Comparison of ENCODE assay signal across 24 mouse cellular contexts in the genomic region with DNA sequence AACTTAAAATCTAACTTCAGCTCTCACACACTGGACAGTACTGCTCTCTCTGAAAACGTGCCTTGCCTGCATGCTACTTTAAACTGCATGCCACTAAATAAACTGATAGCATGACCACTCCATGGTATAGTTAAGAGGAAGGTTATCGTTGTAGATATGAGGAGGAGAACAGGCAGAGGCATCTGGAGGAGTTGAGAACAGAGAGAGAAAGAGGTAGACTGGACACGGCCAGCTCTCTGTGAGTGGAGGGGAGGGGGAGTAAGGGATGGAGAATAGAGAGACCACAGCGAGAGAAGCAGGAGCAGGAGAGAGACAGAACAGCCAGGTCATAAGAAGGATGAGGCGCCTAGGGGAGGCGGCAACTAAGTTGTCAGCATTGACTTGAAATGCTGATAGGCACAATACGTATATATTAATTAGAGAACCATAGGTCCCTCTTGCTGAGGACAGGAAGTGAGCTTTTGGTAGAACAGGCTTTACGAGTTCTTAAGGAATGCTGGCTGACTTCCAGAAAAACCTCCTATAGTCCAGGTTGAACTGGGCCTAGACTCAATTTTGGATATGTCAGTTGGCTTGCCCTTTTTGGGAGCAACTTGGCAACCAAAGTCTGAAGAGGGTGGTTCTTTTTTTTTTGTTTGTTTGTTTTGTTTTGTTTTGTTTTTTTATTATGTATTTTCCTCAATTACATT.
A peak's percentile ranks its signal among the peaks of the same experiment; 100 is the strongest.
DNase-seq lines count a peak whose midpoint lies in the region; ATAC-seq lines count a peak whose summit lies in the region.
"Had no signal": no experiment of that assay in that cellular context is flagged by ENCODE, and none has a peak within 500 bp of the region (broad histone marks: within the 10 kb centered on the region; RNA-seq: fewer than 3 reads in every experiment).

No protein-coding gene starts in this region.

- DNase-seq in embryonic facial prominence, embryonic 11.5 days (ENCODE audit: low spot score), result peak; percentile 30
- DNase-seq in embryonic facial prominence, embryonic 10.5 days (ENCODE audit: low spot score), result no peak
- DNase-seq in kidney, postnatal 25 days, result peak; percentile 26 to 35
- no peak for DNase-seq in kidney, postnatal 10 days
- DNase-seq in urinary bladder, postnatal 14 days (ENCODE audit: low spot score), result peak; percentile 62
- no peak for DNase-seq in urinary bladder, adult 2 months (ENCODE audit: low spot score)
- no peak for DNase-seq in layer of hippocampus, postnatal 36 days
- DNase-seq: adrenal gland, postnatal 25 days; cerebellum, adult 11 months; cerebellum, postnatal 10 days; gastrocnemius, postnatal 14 days; kidney, adult 11 months; thymus, adult 18-20 months; thymus, postnatal 4 days had no signal

- H3K27ac ChIP-seq in embryonic facial prominence, embryonic 11.5 days (replicated peaks; ENCODE audit: low read depth, low read length), result no peak overlapping the region
- no peak overlapping the region for H3K27ac ChIP-seq in embryonic facial prominence, embryonic 10.5 days (replicated peaks)
- no peak overlapping the region for H3K27ac ChIP-seq in neural tube, embryonic 15.5 days (replicated peaks)
- H3K27ac ChIP-seq: forebrain, embryonic 13.5 days; left cerebral cortex, adult 2 months; liver, embryonic 14.5 days; midbrain, embryonic 13.5 days; neural tube, embryonic 12.5 days had no signal

- H3K4me1 ChIP-seq in embryonic facial prominence, embryonic 11.5 days (ENCODE audit: control insufficient read depth, insufficient read depth, low read length), result no peaks in the 10 kb centered on the region
- peaks cover 9% of the 10 kb centered on the region; the same call in 1 of the 2 replicates for H3K4me1 ChIP-seq in embryonic facial prominence, embryonic 10.5 days
- no peaks in the 10 kb centered on the region for H3K4me1 ChIP-seq in neural tube, embryonic 15.5 days
- H3K4me1 ChIP-seq: forebrain, embryonic 13.5 days; midbrain, embryonic 13.5 days; neural tube, embryonic 12.5 days had no signal

- H3K36me3 ChIP-seq in embryonic facial prominence, embryonic 11.5 days (replicated peaks; ENCODE audit: control insufficient read depth, insufficient read depth, low read depth, low read length), result no peaks in the 10 kb centered on the region
- H3K36me3 ChIP-seq in embryonic facial prominence, embryonic 10.5 days (replicated peaks), result 0 out of 2 replicates have a peak, but pooled peaks cover 7% of the 10 kb centered on the region
- H3K36me3 ChIP-seq in neural tube, embryonic 15.5 days, result peaks cover 25% of the 10 kb centered on the region

- 73% methylated on average over 8 of the region's 8 CpGs for WGBS in embryonic facial prominence, embryonic 11.5 days
- WGBS in embryonic facial prominence, embryonic 10.5 days, result 75% methylated on average over 8 of the region's 8 CpGs
- 90% methylated on average over 8 of the region's 8 CpGs for WGBS in neural tube, embryonic 15.5 days

- no peaks in the 10 kb centered on the region for H3K27me3 ChIP-seq in embryonic facial prominence, embryonic 11.5 days (ENCODE audit: control insufficient read depth, insufficient read depth, low read length)
- no peaks in the 10 kb centered on the region for H3K27me3 ChIP-seq in embryonic facial prominence, embryonic 10.5 days (replicated peaks; ENCODE audit: low read depth, poor library complexity, severe bottlenecking)
- H3K27me3 ChIP-seq in neural tube, embryonic 15.5 days (replicated peaks), result no peaks in the 10 kb centered on the region
- H3K27me3 ChIP-seq: forebrain, embryonic 13.5 days; midbrain, embryonic 13.5 days; neural tube, embryonic 12.5 days; Patski had no signal

- H3K9me3 ChIP-seq in embryonic facial prominence, embryonic 11.5 days (replicated peaks; ENCODE audit: control insufficient read depth, low read length), result no peaks in the 10 kb centered on the region
- no peaks in the 10 kb centered on the region for H3K9me3 ChIP-seq in embryonic facial prominence, embryonic 10.5 days
- H3K9me3 ChIP-seq in neural tube, embryonic 15.5 days (replicated peaks), result no peaks in the 10 kb centered on the region
- H3K9me3 ChIP-seq: forebrain, embryonic 13.5 days; midbrain, embryonic 13.5 days; neural tube, embryonic 12.5 days had no signal

- ATAC-seq in embryonic facial prominence, embryonic 11.5 days (replicated peaks; ENCODE audit: insufficient number of reproducible peaks, low FRiP score, low TSS enrichment, low read depth), result no peak
- ATAC-seq in neural tube, embryonic 15.5 days (ENCODE audit: low FRiP score), result no peak
- ATAC-seq: activated CD4-positive, CD25-positive, alpha-beta regulatory T cell, adult 4 months; CD4-positive, CD25-positive, alpha-beta regulatory T cell, adult 4 months; forebrain, embryonic 13.5 days; hindbrain, embryonic 16.5 days; midbrain, embryonic 13.5 days; Patski had no signal

- no peak overlapping the region for H3K4me2 ChIP-seq in embryonic facial prominence, embryonic 11.5 days (ENCODE audit: low read depth, low read length)
- H3K4me2 ChIP-seq in neural tube, embryonic 15.5 days, result no peak overlapping the region
- H3K4me2 ChIP-seq: forebrain, embryonic 13.5 days; midbrain, embryonic 13.5 days; neural tube, embryonic 12.5 days had no signal

- no peak overlapping the region for H3K4me3 ChIP-seq in embryonic facial prominence, embryonic 11.5 days (ENCODE audit: low read depth, low read length)
- H3K4me3 ChIP-seq in embryonic facial prominence, embryonic 10.5 days, result no peak overlapping the region
- no peak overlapping the region for H3K4me3 ChIP-seq in neural tube, embryonic 15.5 days (replicated peaks)
- H3K4me3 ChIP-seq: forebrain, embryonic 13.5 days; left cerebral cortex, adult 2 months; midbrain, embryonic 13.5 days; neural tube, embryonic 12.5 days had no signal

- no peak overlapping the region for H3K9ac ChIP-seq in embryonic facial prominence, embryonic 11.5 days (replicated peaks; ENCODE audit: low read length)
- no peak overlapping the region for H3K9ac ChIP-seq in neural tube, embryonic 15.5 days (replicated peaks)
- H3K9ac ChIP-seq: forebrain, embryonic 13.5 days; liver, embryonic 14.5 days; midbrain, embryonic 13.5 days; neural tube, embryonic 12.5 days had no signal

Comparison
In these comparisons a context has a peak if more than half of its experiments do, and no peak if none do; other contexts are left out.
1. DNase-seq: peak in embryonic facial prominence, embryonic 11.5 days (single experiment), kidney, postnatal 25 days (2 of 2) and urinary bladder, postnatal 14 days (single experiment); none in embryonic facial prominence, embryonic 10.5 days (single experiment), kidney, postnatal 10 days (single experiment), urinary bladder, adult 2 months (single experiment) and layer of hippocampus, postnatal 36 days (0 of 2).